Mouse (Mus musculus) heart, adult 9 months (tissue): ENCODE measurements around the gene Rps15.
"Not testable (repeated sequence)": the region's sequence is repeated elsewhere in the genome, so short reads cannot be mapped to it uniquely, and the experiment has no call there.

Experiments used
- DNase-seq, 2 experiments: peaks; one replicate each; pipeline ENCODE4 v3.0.0; 2022; ENCODE audit warnings: low spot score in 2 of 2

Rps15 gene

GRCm38 (mm10) chr10:80292251-80293146 lies at the start of gene Rps15:
Gene Rps15 (plus strand): TSS chr10:80292453.
- DNase-seq: peak; percentile 89 to 93

- no peak for DNase-seq
Measured at GRCm38 (mm10) chr10:80242607-80243006, 49.6 kb upstream of the Rps15 start.

- no peak for DNase-seq
Measured at GRCm38 (mm10) chr10:80244791-80245399, 47.4 kb upstream of the Rps15 start.

- DNase-seq: peak in 1 of 2 experiments; percentile 80
Measured at GRCm38 (mm10) chr10:80245600-80245999, 46.7 kb upstream of the Rps15 start.

DNA sequence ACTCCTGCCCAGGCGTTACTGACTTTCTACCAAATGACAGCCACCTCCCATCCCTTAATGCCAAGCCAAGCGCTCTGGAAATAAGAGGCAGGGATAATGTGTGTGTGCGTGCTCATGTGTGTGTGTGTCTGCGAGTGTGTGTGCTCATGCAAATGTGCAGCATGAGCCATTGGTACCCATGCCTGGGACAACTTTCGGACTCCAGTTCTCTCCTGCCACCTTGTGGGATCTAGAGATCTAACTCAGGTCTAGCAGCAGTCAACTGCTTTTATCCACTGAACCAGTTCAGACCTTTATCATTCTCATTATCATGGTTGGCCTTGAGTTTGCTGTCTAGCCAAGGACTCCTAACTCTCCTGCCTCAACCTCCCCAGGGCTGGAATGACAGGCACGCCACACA lies 44.4 kb upstream of the Rps15 start:
- no peak for DNase-seq

DNA sequence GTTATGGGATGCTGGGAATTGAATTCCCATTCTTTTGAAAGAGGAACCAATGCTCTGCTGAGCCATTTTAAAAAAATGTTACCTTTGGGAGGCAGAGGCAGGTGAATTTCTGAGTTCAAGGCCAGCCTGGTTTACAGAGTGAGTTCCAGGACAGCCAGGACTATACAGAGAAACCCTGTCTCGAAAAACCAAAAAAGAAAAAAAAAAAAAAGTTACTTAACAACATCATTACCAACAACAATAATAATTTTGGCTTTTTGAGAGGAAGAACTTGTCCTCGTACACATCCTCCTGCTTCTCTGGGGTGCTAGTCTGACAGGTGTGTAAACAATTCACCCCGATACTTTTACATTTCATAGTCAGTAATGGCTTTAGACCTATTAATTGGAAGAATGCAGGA lies 43.8 kb upstream of the Rps15 start:
- DNase-seq: not testable (repeated sequence)

- peak; percentile 95 to 97 for DNase-seq
Measured at GRCm38 (mm10) chr10:80248971-80249640, 43.1 kb upstream of the Rps15 start, which contains the start of gene Ndufs7. Gene Ndufs7 (plus strand): TSS chr10:80249121.

DNA sequence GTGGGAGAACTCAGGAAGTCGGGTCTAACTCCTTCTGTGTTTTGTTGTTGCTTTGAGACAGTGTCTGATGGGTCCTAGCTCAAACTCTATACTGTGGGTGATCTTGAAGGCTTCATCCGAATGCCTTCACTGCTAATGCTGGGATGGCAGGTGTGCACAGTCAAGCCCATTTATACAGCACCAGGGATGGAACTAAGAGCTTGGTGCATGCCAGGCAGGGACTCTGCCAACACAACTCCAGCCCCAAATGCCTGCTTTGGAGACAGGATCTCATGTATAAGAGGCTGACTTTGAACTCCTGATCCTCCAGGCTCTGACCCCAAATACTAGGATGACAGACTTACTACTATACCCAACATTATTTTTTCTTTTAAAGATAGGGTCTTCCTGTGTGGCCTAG lies 42.2 kb upstream of the Rps15 start:
- no peak for DNase-seq

DNA sequence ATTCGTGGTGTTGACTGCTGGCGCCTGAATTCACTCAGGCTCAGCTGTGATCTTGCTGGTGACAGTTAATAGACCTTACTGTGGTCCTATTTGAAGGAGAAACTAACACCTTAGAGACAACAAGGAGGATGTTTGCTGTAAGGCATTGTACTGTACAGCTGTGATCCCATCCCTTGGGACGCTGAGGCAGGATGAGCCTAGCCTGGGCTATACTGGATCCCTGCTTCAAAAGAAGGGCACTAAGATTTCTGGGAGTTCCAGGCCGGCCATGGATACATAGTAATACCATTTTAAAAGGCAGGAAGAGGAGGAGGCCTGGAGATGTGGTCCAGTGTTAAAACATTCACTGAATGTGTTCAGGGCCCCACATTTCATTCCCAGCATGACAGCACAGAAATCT lies 41.7 kb upstream of the Rps15 start:
- no peak for DNase-seq

DNA sequence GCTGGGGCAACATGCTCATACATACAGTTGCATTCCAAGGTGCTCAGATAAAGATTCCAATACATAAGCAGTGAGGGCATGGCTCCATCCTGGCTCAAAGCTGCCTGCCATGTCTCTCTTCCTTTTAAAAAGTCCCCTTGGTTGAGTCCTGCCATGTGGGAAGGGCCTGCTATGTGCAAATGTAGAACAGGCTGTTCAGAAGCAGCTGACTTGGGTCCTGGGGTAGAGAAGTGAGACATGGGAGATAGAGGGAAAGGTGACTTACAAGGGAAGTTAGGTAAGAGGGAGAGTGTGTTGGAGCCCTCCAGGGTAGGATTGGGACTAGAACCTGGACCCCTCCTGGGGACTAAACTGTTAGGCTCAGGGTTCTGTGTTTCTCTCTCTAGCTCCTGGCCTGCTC lies 40.2 kb upstream of the Rps15 start:
- DNase-seq: no peak

DNA sequence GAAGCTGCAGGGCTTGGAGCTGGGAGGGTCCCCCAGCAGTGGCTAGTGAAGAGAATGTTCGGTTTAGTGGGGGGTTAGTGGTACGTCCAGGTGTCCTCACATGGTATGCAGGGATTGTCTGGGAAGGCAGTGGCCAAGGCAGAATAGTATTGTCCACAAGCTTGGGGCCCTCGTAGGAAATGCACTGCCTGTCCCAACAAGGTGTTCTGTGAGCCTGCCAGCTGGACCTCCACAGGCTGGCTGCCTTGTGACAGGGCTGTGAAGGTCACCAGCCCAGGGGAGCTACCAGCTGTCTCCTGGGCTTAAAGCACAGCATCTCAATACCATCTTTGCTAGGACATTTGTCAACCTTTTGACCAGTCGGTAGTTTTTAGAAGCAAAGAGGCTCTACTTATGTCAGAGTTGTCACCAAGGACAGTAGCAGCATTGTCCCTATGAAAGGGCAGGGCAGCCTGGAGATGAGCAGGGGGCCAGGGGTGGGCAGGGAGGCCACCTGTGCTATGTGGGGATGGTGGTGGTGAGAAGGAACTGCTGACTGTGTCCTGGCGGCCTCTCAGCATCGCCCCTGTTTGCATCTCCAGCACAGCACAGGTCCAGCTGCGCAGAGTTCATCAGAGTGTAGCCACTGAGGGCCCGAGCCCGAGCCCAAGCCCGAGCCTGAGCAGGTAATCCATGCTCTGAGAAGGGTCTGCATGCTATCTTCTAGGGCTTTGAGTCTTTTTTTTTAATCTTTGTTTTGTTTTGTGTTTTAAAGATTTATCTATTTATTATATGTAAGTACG lies 39.6 kb upstream of the Rps15 start:
- DNase-seq: peak in 1 of 2 experiments; percentile 70

- no peak for DNase-seq
Measured at GRCm38 (mm10) chr10:80253551-80253950, 38.7 kb upstream of the Rps15 start.

- DNase-seq: no peak
Measured at GRCm38 (mm10) chr10:80254331-80255297, 37.6 kb upstream of the Rps15 start.

DNA sequence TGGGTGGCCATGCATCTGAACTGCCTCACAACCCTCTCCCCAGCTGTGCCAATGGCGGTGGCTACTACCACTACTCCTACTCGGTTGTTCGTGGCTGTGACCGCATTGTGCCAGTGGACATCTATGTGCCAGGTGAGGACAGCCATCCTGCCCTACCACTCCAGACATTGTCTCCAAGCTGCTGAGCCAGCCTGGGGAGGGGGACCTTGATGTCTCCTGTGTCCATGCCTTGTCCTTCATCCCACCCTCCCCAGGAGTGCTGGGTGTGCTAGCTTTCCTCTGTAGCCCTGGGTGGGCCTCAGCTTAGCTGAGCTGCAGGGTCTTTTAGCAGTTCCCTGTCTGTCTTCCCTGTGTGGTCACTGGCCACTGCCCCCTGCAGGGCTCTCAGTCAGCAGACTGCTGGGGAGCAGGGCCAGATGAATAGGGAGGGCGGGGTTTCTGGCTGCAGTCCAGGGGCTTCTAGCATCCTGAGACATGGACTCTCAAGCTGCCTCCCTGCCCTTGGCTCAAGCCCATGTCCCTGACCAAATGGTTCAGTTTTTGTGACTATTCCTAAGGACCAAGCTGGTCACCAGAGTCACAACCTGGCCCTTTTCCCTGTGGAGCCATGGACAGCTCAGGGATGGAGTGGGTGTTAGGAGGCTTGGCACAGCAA lies 36.2 kb upstream of the Rps15 start:
- DNase-seq: no peak

- DNase-seq: no peak
Measured at GRCm38 (mm10) chr10:80257936-80258335, 34.3 kb upstream of the Rps15 start.

DNA sequence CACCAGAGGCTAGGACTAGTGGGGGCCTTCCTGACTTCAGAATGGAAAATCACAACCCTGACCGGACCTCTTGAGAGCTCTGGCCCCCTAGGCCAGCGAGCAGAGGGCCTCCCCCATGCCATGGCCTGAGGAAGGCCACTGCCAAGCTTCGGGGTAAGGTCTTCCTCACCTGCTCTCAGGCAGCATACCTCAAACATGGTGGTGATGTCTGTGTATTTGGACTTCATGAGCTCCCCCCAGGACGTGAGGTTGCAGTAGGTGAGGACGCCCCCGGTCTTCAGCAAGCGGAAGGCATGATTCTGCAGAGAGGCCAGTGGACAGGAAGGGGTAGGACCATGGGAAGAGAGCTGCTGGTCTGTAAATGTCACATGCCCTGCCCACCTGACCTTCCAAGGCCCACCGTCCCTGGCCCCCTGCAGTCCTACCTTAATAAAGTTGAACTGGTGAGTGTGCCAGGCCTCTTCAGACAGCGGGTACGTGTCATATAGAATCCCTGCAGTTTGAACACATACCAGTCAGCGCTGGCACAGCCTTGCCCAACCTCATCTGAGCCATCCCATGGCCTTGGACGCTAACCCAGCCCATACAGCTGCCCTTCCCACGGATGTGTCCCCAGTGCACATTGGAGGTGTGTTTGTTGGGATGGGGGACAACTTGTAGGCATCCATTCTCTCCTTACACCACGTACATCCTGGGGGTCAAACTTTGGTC lies 33.3 kb upstream of the Rps15 start:
- no peak for DNase-seq

GRCm38 (mm10) chr10:80259463-80259805 lies 32.8 kb upstream of the Rps15 start:
- DNase-seq: no peak

- DNase-seq: peak in 1 of 2 experiments; percentile 71
Measured at GRCm38 (mm10) chr10:80259861-80260641, 32.2 kb upstream of the Rps15 start.
